Mouse (Mus musculus) urinary bladder, adult 2 months (tissue): ENCODE results near the gene Tmem150c. TPM values are rescaled to one million over a fixed set of nuclear protein-coding genes. Genes with fewer than 3 reads are reported as not detected.
A peak's percentile ranks its signal among the peaks of the same experiment; 100 is the strongest.

Experiments
- DNase-seq: peaks from one replicate; pipeline ENCODE4 v3.0.0; 2022; ENCODE audit warnings: low spot score
- polyA plus RNA-seq: library from polyadenylated mRNA; depleted of rRNA; stranded (reverse); fragments of >200 nt; gene quantifications from 2 replicates; pipeline ENCODE4 v1.2.3, GENCODE M21; 2012

The Tmem150c gene
- polyA plus RNA-seq, 1 experiment = 0.85 TPM

- no peak for DNase-seq
Observed at GRCm38 (mm10) chr5:100097967-100098366, 61.6 kb downstream of the Tmem150c start.

DNA sequence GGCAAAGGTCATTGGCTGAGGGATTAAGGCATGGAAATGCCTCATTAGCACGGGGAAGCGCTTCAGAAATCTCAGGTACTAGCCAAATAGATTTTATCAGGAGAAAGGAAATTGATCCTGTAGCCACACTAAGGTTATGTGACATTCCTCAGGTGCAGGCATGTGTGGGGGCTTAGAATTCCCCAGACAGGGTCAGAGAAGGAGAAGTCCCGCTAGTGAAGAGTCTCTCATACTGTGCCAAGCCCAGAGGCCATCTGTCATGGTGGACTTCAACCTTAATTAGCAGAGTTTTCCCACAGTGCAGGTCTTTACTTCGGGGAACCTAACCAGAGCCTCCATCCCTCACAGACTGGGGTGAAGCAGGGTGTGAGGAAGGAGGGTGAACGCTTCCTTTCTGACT is 62.7 kb downstream of the Tmem150c start:
- no peak for DNase-seq

GRCm38 (mm10) chr5:100091602-100092001 is 68.0 kb downstream of the Tmem150c start:
- no peak for DNase-seq

GRCm38 (mm10) chr5:100091263-100091594 is 68.4 kb downstream of the Tmem150c start:
- DNase-seq = no peak

- no peak for DNase-seq
Observed at GRCm38 (mm10) chr5:100090515-100091262, 68.9 kb downstream of the Tmem150c start.

- no peak for DNase-seq
Observed at GRCm38 (mm10) chr5:100085097-100085496, 74.5 kb downstream of the Tmem150c start.

- no peak for DNase-seq
Observed at GRCm38 (mm10) chr5:100083953-100084562, 75.5 kb downstream of the Tmem150c start.

- DNase-seq = no peak
Observed at GRCm38 (mm10) chr5:100082006-100082405, 77.6 kb downstream of the Tmem150c start.

DNA sequence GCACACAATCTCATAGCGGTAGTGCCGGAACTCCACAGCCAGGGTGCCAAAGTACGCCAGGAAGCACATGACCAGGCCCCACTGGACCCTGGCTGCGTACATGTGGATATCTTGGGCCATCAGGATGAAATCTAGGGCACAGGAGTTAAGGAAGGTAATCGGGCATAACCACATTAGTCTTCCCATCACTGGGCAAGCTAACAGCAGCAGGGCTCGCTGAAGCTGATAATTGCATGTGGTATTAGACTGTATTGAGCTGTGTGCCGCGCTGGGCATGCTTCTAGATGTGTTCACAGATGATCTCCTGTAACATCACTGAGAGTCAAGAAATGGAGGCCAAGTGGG is 79.7 kb downstream of the Tmem150c start:
- DNase-seq = no peak

DNA sequence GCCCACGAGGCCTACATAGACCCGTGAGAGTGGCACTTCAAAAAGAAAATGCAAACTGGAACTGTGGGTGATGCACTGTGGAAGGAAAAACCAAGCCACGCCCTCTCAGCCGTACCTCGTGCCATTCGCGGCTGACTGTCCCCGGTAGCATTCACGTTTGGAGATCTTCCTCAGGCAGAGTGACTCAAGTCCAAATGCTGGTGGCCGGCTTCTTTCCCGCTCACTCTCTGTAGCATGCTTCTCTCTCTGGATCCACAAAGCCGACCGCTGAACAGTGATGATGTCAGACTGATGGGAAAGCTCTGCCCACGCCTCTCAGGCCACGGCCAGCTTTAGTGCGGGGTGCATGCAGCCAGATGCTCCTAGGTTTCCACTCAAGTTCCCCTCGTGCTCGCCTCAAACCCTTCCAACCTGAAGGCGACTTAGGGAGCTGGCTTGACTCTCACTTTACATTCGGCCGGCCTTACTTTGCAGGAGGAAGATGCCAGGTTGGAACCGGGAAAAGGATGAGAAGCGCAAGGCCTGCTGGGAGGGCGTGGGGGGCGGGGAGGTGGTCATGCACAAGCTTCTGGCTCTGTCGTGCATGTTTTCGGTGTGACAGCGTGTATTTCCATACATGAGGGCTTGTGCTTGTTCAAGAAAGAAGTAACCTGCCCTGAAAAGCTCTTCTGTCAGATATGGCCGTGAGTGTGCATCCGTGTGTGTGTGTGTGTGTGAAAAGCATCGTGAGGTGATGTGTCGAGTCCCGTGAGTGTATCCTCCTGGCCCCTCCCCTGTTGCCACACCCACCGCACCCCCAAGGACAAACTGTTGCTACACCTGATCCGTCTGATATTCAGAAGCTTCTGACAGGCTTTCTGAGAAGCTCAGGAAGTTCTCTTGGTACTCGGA is 80.3 kb downstream of the Tmem150c start:
- no peak for DNase-seq

GRCm38 (mm10) chr5:100074571-100074970 is 85.0 kb downstream of the Tmem150c start:
- no peak for DNase-seq

DNA sequence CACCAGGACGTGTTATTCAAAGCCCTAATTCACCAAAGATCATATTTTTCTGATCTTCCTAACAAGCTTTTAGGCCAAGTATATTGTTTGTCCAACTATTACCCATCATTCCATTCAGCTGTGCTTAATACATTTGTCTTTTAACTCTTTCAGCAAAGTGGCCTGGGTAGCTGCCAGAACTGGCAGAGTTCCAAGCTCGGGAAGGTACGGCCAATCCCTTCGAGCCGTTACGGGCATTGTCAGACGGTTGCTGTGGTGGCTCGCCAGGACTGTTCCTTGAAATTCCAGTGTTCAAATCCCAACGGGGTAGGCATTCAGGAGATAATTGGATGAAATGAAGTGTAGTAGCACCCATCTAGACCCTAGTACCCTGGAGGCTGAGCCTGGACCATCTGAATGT is 87.1 kb downstream of the Tmem150c start:
- no peak for DNase-seq

GRCm38 (mm10) chr5:100071541-100071940 is 88.1 kb downstream of the Tmem150c start:
- DNase-seq = no peak

GRCm38 (mm10) chr5:100070255-100070654 is 89.4 kb downstream of the Tmem150c start:
- DNase-seq = peak; percentile 81

GRCm38 (mm10) chr5:100069526-100069925 is 90.1 kb downstream of the Tmem150c start:
- DNase-seq = no peak

GRCm38 (mm10) chr5:100067579-100067978 is 92.0 kb downstream of the Tmem150c start:
- no peak for DNase-seq

DNA sequence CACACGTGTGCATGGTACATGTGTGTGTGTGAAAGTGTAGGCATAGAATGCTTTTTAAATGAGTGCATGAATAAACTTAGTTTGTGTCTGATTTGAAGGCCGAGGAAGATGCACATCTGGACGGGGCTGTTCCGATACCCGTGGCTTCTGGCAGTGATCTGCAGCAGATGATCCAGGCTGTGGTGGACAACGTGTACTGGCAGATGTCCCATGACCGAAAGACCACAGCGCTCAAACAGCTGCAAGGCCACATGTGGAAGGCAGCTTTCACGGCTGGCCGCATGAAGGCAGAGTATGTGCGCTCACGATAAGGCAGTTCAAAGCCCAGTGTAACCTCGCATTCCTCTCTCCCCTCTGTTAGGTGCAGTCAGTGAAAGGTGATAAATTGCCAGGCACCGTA is 98.7 kb downstream of the Tmem150c start:
- DNase-seq = no peak

- DNase-seq = no peak
Observed at GRCm38 (mm10) chr5:100059326-100059725, 100.3 kb downstream of the Tmem150c start.

- no peak for DNase-seq
Observed at GRCm38 (mm10) chr5:100058729-100059128, 100.9 kb downstream of the Tmem150c start.

DNA sequence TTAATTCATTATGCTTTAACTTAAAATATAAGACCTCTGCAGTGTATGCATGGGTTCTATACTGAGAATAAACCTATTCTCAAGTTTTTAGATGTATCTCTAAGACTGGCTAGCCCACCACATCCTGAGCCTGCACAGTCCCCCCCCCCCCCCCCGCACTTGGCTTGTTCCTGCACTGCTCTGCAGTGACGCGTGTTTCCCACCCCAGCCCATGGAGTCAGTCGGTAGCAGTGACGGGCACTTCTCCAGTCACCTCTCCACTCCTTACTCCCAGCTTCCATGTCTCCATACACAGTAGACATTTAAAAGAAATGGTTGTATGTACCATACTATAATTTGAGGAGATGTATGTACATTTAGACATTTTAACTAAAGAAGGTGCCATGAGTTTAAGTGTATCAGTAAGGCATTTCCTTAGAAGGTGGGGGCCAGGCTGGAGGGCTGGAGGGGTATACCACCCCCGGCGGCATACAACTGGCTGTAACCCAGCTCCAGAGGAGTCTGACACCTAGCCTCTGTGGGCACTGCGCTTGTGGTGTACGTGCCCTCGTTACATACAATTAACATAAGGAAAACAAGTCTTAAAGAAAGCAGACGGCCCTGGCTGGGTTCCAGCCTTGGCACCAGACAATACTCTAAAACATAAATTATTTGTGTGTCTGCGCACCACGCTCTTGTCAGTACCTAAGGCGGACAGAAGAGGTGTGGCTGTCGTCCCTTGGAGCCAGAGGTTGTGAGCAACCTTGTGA is 102.0 kb downstream of the Tmem150c start:
- DNase-seq = no peak

DNA sequence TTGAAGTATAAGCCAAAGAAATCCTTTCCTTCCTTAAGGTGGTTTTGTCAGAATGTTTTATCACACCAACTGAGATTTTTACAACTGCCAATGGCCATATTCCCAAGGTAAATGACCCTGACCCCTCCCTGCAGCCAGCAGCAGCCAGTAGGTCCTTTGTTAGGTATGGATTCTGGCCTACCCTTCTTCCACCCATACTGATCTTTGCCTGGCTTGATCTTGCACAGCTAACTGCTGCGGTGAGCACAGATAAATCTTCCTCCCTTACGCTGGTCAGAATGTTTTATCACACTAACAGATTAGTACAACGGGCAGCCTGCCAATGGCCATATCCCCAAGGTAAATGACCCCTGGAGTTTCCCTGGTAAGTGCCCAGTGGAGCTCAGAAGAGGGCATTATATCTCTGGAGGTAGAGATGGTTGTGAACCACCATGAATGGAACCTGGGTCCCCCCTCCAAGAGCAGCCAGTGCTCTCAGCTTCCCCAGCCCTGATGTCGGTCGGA is 103.7 kb downstream of the Tmem150c start:
- DNase-seq = no peak
